Mouse (Mus musculus): ENCODE results near the gene Bicc1.

DNA sequence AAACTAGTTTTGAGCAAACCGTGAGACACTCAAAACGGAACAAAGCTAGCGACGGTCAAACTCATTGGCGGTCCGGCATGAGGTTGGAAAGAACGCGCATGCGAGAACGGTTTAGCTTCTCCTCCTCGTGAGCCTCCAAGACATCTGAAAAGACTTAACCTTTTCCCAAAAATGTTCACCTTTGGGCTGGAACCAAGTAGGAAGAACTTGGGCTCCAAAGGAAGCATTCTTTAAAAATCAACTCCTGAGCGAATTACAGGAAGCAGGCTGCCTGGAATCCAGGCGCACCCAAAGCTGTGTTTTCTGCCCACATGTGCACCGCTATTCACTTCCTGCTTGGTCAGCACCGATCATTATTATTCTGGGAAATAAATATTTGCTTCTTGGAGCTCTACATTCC is 15.8 kb upstream of the Bicc1 start:
- no peak for TF ChIP-seq POLR2A (IDR thresholded peaks at IDR 0.05; ENCODE audit: control insufficient read depth, extremely low read depth, insufficient read depth, low read length, poor library complexity)
- no peak for TF ChIP-seq CTCF (IDR thresholded peaks at IDR 0.05; ENCODE audit: borderline replicate concordance, control insufficient read depth, extremely low read depth, insufficient read depth, low read length, poor library complexity)
